Mouse (Mus musculus) heart, embryonic 10.5 days (tissue): ENCODE results near the gene Tmem200c. TPM values are rescaled to one million over a fixed set of nuclear protein-coding genes. Genes with fewer than 3 reads are reported as not detected.

Experiments used
- DNase-seq: peaks from one replicate; pipeline ENCODE4 v3.0.0-alpha.2; 2017; ENCODE audit warnings: low spot score
- H3K27ac ChIP-seq: fragments of 300-500 bp; sonication (generic); 2 replicates; pipeline ENCODE4 v1.5.1; 2016; ENCODE audit warnings: mild to moderate bottlenecking
- H3K27me3 ChIP-seq: fragments of 300-500 bp; sonication (generic); 2 replicates; pipeline ENCODE4 v1.6.1; 2016; ENCODE audit warnings: mild to moderate bottlenecking; ENCODE audit not compliant: poor library complexity, insufficient read depth, severe bottlenecking
- H3K36me3 ChIP-seq: fragments of 300-500 bp; sonication (generic); 2 replicates; pipeline ENCODE4 v1.6.1; 2016; ENCODE audit warnings: mild to moderate bottlenecking, moderate library complexity
- H3K4me1 ChIP-seq: fragments of 300-500 bp; sonication (generic); 2 replicates; pipeline ENCODE4 v1.6.1; 2016; ENCODE audit warnings: mild to moderate bottlenecking
- H3K4me3 ChIP-seq: fragments of 300-500 bp; sonication (generic); 2 replicates; pipeline ENCODE4 v1.5.1; 2016; ENCODE audit warnings: mild to moderate bottlenecking, moderate library complexity
- H3K9me3 ChIP-seq: fragments of 300-500 bp; sonication (generic); 2 replicates; pipeline ENCODE4 v1.6.1; 2016; ENCODE audit warnings: mild to moderate bottlenecking, moderate library complexity
- WGBS: fragments of 180-500 bp; shearing (Covaris S2); methylation state at CpG from one replicate; pipeline ENCODE4 v1.1.7; 2016; 5-methylcytosine and 5-hydroxymethylcytosine counted together
- polyA plus RNA-seq: library from polyadenylated mRNA; unstranded; fragments of >200 nt; fragmentation: Nextera tagmentation; extraction: Ambion mirVana; gene quantifications from 2 replicates; pipeline ENCODE4 v1.2.1, GENCODE M21; 2016

Tmem200c gene
- polyA plus RNA-seq, 1 experiment from 2014 or later, result 0.39 TPM

- 84% methylated on average over 3 of the region's 3 CpGs for WGBS
- Histone ChIP-seq H3K9me3 (no peaks in the 10 kb centered on the region), H3K27me3 (no peaks in the 10 kb centered on the region), H3K27ac (no peak overlapping the region), H3K4me3 (no peak overlapping the region), H3K4me1 (no peaks in the 10 kb centered on the region), H3K36me3 (no peaks in the 10 kb centered on the region)
- DNase-seq, result no peak
Measured at GRCm38 (mm10) chr17:68864175-68864574, 37.8 kb downstream of the Tmem200c start.

GRCm38 (mm10) chr17:68868439-68868838 lies 42.0 kb downstream of the Tmem200c start:
- no peaks in the 10 kb centered on the region for H3K36me3 ChIP-seq
- H3K9me3 ChIP-seq, result no peaks in the 10 kb centered on the region
- DNase-seq, result no peak
- no peaks in the 10 kb centered on the region for H3K4me1 ChIP-seq
- no peak overlapping the region for H3K27ac ChIP-seq
- H3K27me3 ChIP-seq, result no peaks in the 10 kb centered on the region
- no peak overlapping the region for H3K4me3 ChIP-seq

GRCm38 (mm10) chr17:68874021-68874420 lies 47.6 kb downstream of the Tmem200c start:
- Histone ChIP-seq H3K9me3 (no peaks in the 10 kb centered on the region), H3K4me1 (no peaks in the 10 kb centered on the region), H3K36me3 (no peaks in the 10 kb centered on the region), H3K27ac (no peak overlapping the region), H3K27me3 (no peaks in the 10 kb centered on the region), H3K4me3 (no peak overlapping the region)
- DNase-seq, result no peak
- 75% methylated on average over 8 of the region's 8 CpGs for WGBS

- WGBS, result 70% methylated on average over 5 of the region's 5 CpGs
- no peak overlapping the region for H3K27ac ChIP-seq
- no peak overlapping the region for H3K4me3 ChIP-seq
- no peaks in the 10 kb centered on the region for H3K27me3 ChIP-seq
- DNase-seq, result no peak
- no peaks in the 10 kb centered on the region for H3K4me1 ChIP-seq
- no peaks in the 10 kb centered on the region for H3K9me3 ChIP-seq
- no peaks in the 10 kb centered on the region for H3K36me3 ChIP-seq
Measured at GRCm38 (mm10) chr17:68875251-68875650, 48.8 kb downstream of the Tmem200c start.

GRCm38 (mm10) chr17:68875917-68876495 lies 49.6 kb downstream of the Tmem200c start:
- 86% methylated on average over 10 of the region's 10 CpGs for WGBS
- no peaks in the 10 kb centered on the region for H3K36me3 ChIP-seq

GRCm38 (mm10) chr17:68881725-68882524 lies 55.5 kb downstream of the Tmem200c start:
- 16% methylated on average over 21 of the region's 21 CpGs for WGBS
- H3K36me3 ChIP-seq, result no peaks in the 10 kb centered on the region
- no peak overlapping the region for H3K27ac ChIP-seq
- H3K4me3 ChIP-seq, result peak overlapping the region; percentile 55
- H3K27me3 ChIP-seq, result no peaks in the 10 kb centered on the region
- H3K4me1 ChIP-seq, result no peaks in the 10 kb centered on the region
- no peaks in the 10 kb centered on the region for H3K9me3 ChIP-seq
- DNase-seq, result no peak

More at GRCm38 (mm10) chr17:68875917-68876495, 49.6 kb downstream of the Tmem200c start:
- DNase-seq, result no peak
- no peak overlapping the region for H3K4me3 ChIP-seq
- no peak overlapping the region for H3K27ac ChIP-seq
- no peaks in the 10 kb centered on the region for H3K27me3 ChIP-seq
- no peaks in the 10 kb centered on the region for H3K4me1 ChIP-seq
- no peaks in the 10 kb centered on the region for H3K9me3 ChIP-seq

- H3K36me3 ChIP-seq, result no peaks in the 10 kb centered on the region
- H3K4me3 ChIP-seq, result no peak overlapping the region
- DNase-seq, result no peak
- no peaks in the 10 kb centered on the region for H3K9me3 ChIP-seq
- no peaks in the 10 kb centered on the region for H3K4me1 ChIP-seq
- 66% methylated on average over 3 of the region's 3 CpGs for WGBS
- H3K27me3 ChIP-seq, result no peaks in the 10 kb centered on the region
- H3K27ac ChIP-seq, result no peak overlapping the region
Measured at GRCm38 (mm10) chr17:68883474-68884083, 57.2 kb downstream of the Tmem200c start.

GRCm38 (mm10) chr17:68890672-68891071 lies 64.2 kb downstream of the Tmem200c start:
- Histone ChIP-seq H3K9me3 (no peaks in the 10 kb centered on the region), H3K27me3 (no peaks in the 10 kb centered on the region), H3K27ac (no peak overlapping the region), H3K4me3 (no peak overlapping the region), H3K4me1 (no peaks in the 10 kb centered on the region), H3K36me3 (no peaks in the 10 kb centered on the region)
- 89% methylated on average over 3 of the region's 3 CpGs for WGBS
- no peak for DNase-seq

Other genes starting within 250 kb of the Tmem200c start
- 108 and 132 TPM in 2 replicates for gene Epb41l3, start 249.1 kb downstream of the Tmem200c start, polyA plus RNA-seq